ENCODE assay signal across 31 mouse cellular contexts in genomic region chr3:65037626-65038025, GRCm38 (mm10).
DNase-seq lines count a peak whose midpoint lies in the region; ATAC-seq and TF ChIP-seq lines count a peak whose summit lies in the region.
"Had no signal": no experiment of that assay in that cellular context is flagged by ENCODE, and none has a peak within 500 bp of the region (broad histone marks: within the 10 kb centered on the region; RNA-seq: fewer than 3 reads in every experiment).

No protein-coding gene starts in this region.

- H3K9ac ChIP-seq in liver, postnatal 0 days (replicated peaks) = no peak overlapping the region
- H3K9ac ChIP-seq: embryonic facial prominence, embryonic 15.5 days; forebrain, embryonic 12.5 days; heart, embryonic 15.5 days; limb, embryonic 12.5 days; midbrain, embryonic 13.5 days had no signal

- H3K27ac ChIP-seq in liver, postnatal 0 days (ENCODE audit: low read depth) = no peak overlapping the region
- H3K27ac ChIP-seq: embryonic facial prominence, embryonic 10.5 days; embryonic facial prominence, embryonic 15.5 days; forebrain, embryonic 12.5 days; heart, embryonic 10.5 days; heart, embryonic 15.5 days; left cerebral cortex, adult 2 months; limb, embryonic 12.5 days; macrophage; midbrain, embryonic 13.5 days; stomach, postnatal 0 days had no signal

- H3K27me3 ChIP-seq in liver, postnatal 0 days (ENCODE audit: insufficient read depth, low read length) = no peaks in the 10 kb centered on the region
- H3K27me3 ChIP-seq: embryonic facial prominence, embryonic 15.5 days; forebrain, embryonic 12.5 days; heart, embryonic 15.5 days; limb, embryonic 12.5 days; midbrain, embryonic 13.5 days; Patski had no signal

- WGBS in liver, postnatal 0 days (ENCODE audit: insufficient replicate concordance) = 53% methylated on average over 2 of the region's 2 CpGs

- TF ChIP-seq CTCF in liver, postnatal 0 days (IDR thresholded peaks at IDR 0.05; ENCODE audit: low read depth) = no peak

- ATAC-seq in frontal cortex, adult (ENCODE audit: low TSS enrichment) = peak; percentile 95
- ATAC-seq in liver, postnatal 0 days = no peak
- ATAC-seq: hindbrain, embryonic 16.5 days; lung, postnatal 0 days; midbrain, embryonic 13.5 days; Patski had no signal

- H3K9me3 ChIP-seq in liver, postnatal 0 days (ENCODE audit: low read length) = no peaks in the 10 kb centered on the region
- H3K9me3 ChIP-seq: embryonic facial prominence, embryonic 10.5 days; embryonic facial prominence, embryonic 15.5 days; forebrain, embryonic 12.5 days; heart, embryonic 10.5 days; heart, embryonic 15.5 days; limb, embryonic 12.5 days; midbrain, embryonic 13.5 days had no signal

- H3K4me2 ChIP-seq in liver, postnatal 0 days (ENCODE audit: low read depth, low read length) = no peak overlapping the region
- H3K4me2 ChIP-seq: embryonic facial prominence, embryonic 15.5 days; forebrain, embryonic 12.5 days; heart, embryonic 15.5 days; limb, embryonic 12.5 days; midbrain, embryonic 13.5 days had no signal

- H3K4me1 ChIP-seq in liver, postnatal 0 days (ENCODE audit: insufficient read depth) = no peaks in the 10 kb centered on the region
- H3K4me1 ChIP-seq: embryonic facial prominence, embryonic 10.5 days; embryonic facial prominence, embryonic 15.5 days; forebrain, embryonic 12.5 days; heart, embryonic 10.5 days; heart, embryonic 15.5 days; limb, embryonic 12.5 days; midbrain, embryonic 13.5 days had no signal

- no peak for TF ChIP-seq EP300 in liver, postnatal 0 days (IDR thresholded peaks at IDR 0.05; ENCODE audit: low read depth)

- DNase-seq in layer of hippocampus, adult 9-11 months = peak; percentile 7
- DNase-seq in layer of hippocampus, adult 9-10 months (ENCODE audit: low spot score) = no peak
- DNase-seq in left cerebral cortex, adult 9 months (ENCODE audit: low spot score in 2 of 2) = peak; percentile 33 to 47
- peak; percentile 21 to 34 for DNase-seq in right cerebral cortex, postnatal 10 days (ENCODE audit: low spot score in 2 of 2)
- DNase-seq in adrenal gland, adult 18-20 months (ENCODE audit: low spot score in 2 of 2) = no peak
- no peak for DNase-seq in lung, adult 18-20 months
- no peak for DNase-seq in liver, postnatal 0 days
- DNase-seq: adrenal gland, postnatal 14 days; cerebellum, adult 11-12 months; cerebellum, postnatal 10 days; gastrocnemius, postnatal 25 days; heart, adult 11 months; kidney, adult 2 months; kidney, postnatal 4 days; retina, postnatal 1 day; thymus, adult 2 months; thymus, postnatal 36 days had no signal

- no peak overlapping the region for H3K4me3 ChIP-seq in liver, postnatal 0 days (ENCODE audit: low read depth, low read length)
- H3K4me3 ChIP-seq: embryonic facial prominence, embryonic 10.5 days; embryonic facial prominence, embryonic 15.5 days; forebrain, embryonic 12.5 days; heart, embryonic 10.5 days; heart, embryonic 15.5 days; left cerebral cortex, adult 2 months; limb, embryonic 12.5 days; midbrain, embryonic 13.5 days had no signal

- no peaks in the 10 kb centered on the region for H3K36me3 ChIP-seq in liver, postnatal 0 days (replicated peaks; ENCODE audit: insufficient read depth, low read length)
- H3K36me3 ChIP-seq: embryonic facial prominence, embryonic 10.5 days; embryonic facial prominence, embryonic 15.5 days; forebrain, embryonic 12.5 days; heart, embryonic 10.5 days; heart, embryonic 15.5 days; limb, embryonic 12.5 days; midbrain, embryonic 13.5 days had no signal

Comparison
In these comparisons a context has a peak if more than half of its experiments do, and no peak if none do; other contexts are left out.
1. DNase-seq: peak in layer of hippocampus, adult 9-11 months (single experiment), left cerebral cortex, adult 9 months (2 of 2) and right cerebral cortex, postnatal 10 days (2 of 2); none in layer of hippocampus, adult 9-10 months (single experiment), adrenal gland, adult 18-20 months (0 of 2), lung, adult 18-20 months (0 of 2) and liver, postnatal 0 days (single experiment).